Mouse (Mus musculus) right cerebral cortex, postnatal 25 days (tissue): Measurements from ENCODE around the gene Trp63.

Experiments
- DNase-seq: peaks from one replicate; pipeline ENCODE4 v3.0.0; 2022

The Trp63 gene

GRCm38 (mm10) chr16:25878116-25878515 is 194.6 kb downstream of the Trp63 start:
- DNase-seq = no peak

DNA sequence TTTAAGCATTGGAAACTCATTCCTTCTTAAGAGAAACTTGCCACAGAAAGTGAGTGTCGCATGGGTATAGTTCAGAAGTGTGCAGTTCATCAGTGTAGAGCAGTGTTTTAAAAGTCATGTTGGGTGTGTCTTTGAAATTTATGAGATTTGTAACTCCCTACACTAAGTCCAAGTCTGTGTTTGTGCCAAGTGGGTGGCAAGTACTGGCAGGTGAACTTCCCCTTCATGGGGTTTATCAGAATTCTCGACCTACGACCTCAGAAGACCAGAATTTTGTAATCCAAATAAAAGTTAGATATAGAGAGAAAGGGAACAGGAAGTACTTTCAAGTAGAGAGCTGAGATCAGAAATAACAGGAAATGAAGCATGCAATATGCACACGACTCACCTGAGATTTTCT is 215.5 kb downstream of the Trp63 start:
- DNase-seq = no peak

DNA sequence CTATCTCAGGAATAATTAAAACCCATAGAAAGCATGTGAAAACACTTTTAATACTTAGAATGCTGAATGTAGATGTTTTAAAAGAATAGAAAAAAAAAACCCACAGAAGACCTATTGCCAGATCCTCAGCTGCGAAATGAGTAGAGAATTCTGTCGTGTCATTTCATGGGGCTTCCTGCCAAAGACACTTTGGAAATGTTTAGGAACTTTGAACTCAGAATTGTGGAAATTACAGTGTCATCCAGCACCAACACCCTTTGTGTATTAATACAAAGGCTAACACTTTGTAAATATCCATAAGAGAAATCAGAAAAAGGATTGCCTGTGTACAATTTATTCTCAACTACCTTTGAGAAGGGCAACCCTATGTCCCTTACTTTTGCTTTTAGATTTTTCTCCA is 216.1 kb downstream of the Trp63 start:
- no peak for DNase-seq

GRCm38 (mm10) chr16:25900389-25900908 is 216.9 kb downstream of the Trp63 start:
- DNase-seq = no peak

DNA sequence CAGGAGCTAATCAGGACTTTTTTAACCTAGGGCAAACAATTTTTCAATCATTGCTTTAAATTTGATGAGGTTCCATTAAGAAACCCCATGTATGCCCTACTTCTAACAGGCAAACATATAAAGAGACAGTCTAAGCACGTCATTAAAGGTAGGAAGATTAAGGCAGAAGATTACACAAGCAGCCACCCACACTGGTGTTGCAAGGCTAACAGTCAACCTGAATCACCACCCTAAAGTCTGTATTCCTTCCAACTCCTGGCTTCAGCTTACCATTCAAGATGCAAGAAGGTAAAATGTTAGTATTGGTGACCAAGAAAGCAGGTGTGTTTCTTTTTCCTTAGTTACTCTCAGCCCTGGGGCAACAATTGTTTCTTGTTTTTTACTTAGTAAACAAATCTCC is 228.6 kb downstream of the Trp63 start:
- no peak for DNase-seq

DNA sequence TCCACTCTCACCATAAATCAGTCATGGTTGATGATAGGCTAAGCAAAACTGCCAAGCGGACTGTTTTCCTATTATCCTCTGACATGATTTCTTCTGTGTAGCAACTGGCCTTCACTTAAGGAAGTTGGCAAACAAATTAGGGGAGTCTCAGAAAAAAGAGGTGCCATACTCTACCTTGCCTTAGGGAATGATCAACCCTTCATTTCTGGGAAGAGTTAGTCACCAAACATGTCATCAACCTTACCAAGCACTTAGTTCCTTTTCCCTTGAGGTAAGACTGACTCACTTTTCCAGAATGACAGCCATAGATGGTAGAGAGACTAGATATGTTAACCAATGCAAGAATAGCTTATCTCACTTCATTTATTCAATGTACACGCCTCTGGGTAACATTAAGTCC is 250.6 kb downstream of the Trp63 start:
- DNase-seq = no peak
